Mouse (Mus musculus) heart, adult 2 months (tissue): ENCODE data around the gene Zmiz1.
A peak's percentile ranks its signal among the peaks of the same experiment; 100 is the strongest.

Experiments used
- CTCF ChIP-seq: fragments of 200-600 bp; IDR thresholded peaks from 2 replicates; pipeline ENCODE4 v1.8.1; 2022; ENCODE audit warnings: antibody characterized with exemption, mild to moderate bottlenecking, moderate library complexity
- EP300 ChIP-seq: fragments of 200-500 bp; IDR thresholded peaks from 2 replicates; pipeline ENCODE4 v1.6.1; 2011; ENCODE audit warnings: low read depth, low read length, control low read depth; ENCODE audit not compliant: insufficient read depth
- POLR2A ChIP-seq: fragments of 200-500 bp; IDR thresholded peaks from 2 replicates; pipeline ENCODE4 v1.6.1; 2011; ENCODE audit warnings: mild to moderate bottlenecking, low read depth, low read length, control low read depth; ENCODE audit not compliant: insufficient read depth

- TF ChIP-seq EP300, result no peak
- peak; percentile 40 for TF ChIP-seq CTCF
- no peak for TF ChIP-seq POLR2A
These were observed 10.0 kb downstream of the Zmiz1 start for GRCm38 (mm10) chr14:25468891-25469529.
